9 mouse cellular contexts compared by ENCODE assay signal in the genomic region with DNA sequence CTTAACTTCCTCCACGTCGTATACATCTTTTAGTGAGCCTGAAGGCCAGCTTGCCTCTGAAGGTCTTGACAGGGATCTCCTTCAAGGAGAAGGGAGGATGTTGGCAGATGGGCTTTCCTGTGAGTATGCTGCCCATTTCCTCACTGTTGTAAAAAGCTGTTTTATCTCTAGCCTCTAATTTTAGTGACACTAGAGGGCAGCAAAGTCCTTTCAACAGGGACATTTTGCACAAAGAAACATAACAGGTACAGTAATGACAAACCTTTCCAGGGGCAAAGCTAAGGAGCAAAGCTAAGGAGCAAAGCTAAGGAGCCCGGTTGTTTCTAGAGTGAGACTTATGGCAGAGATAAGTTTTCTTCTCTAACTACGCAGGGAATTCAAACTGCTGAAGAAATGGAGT. TPM values are rescaled to one million over a fixed set of nuclear protein-coding genes. Genes with fewer than 3 reads are reported as not detected.
A peak's percentile ranks its signal among the peaks of the same experiment; 100 is the strongest.
DNase-seq lines count a peak whose midpoint lies in the region; ATAC-seq and TF ChIP-seq lines count a peak whose summit lies in the region.
"Had no signal": no experiment of that assay in that cellular context is flagged by ENCODE, and none has a peak within 500 bp of the region (broad histone marks: within the 10 kb centered on the region; RNA-seq: fewer than 3 reads in every experiment).

No protein-coding gene starts in this region.

- no peaks in the 10 kb centered on the region for H3K27me3 ChIP-seq in embryonic facial prominence, embryonic 11.5 days (ENCODE audit: control insufficient read depth, insufficient read depth, low read length)
- H3K27me3 ChIP-seq in embryonic facial prominence, embryonic 10.5 days (replicated peaks; ENCODE audit: low read depth, poor library complexity, severe bottlenecking) = no peaks in the 10 kb centered on the region
- no peaks in the 10 kb centered on the region for H3K27me3 ChIP-seq in midbrain, embryonic 11.5 days (ENCODE audit: control insufficient read depth, insufficient read depth, low read length)
- no peaks in the 10 kb centered on the region for H3K27me3 ChIP-seq in midbrain, embryonic 16.5 days (ENCODE audit: control insufficient read depth, insufficient read depth, low read depth, low read length)
- no peaks in the 10 kb centered on the region for H3K27me3 ChIP-seq in lung, postnatal 0 days (replicated peaks; ENCODE audit: insufficient read depth, low read length)
- H3K27me3 ChIP-seq: neural tube, embryonic 12.5 days had no signal

- no peak for TF ChIP-seq EP300 in lung, postnatal 0 days (IDR thresholded peaks at IDR 0.05)

- 50% methylated on average over 4 of the region's 4 CpGs for WGBS in embryonic facial prominence, embryonic 11.5 days
- 51% methylated on average over 4 of the region's 4 CpGs for WGBS in embryonic facial prominence, embryonic 10.5 days
- WGBS in midbrain, embryonic 11.5 days = 53% methylated on average over 4 of the region's 4 CpGs
- WGBS in midbrain, embryonic 16.5 days = 40% methylated on average over 4 of the region's 4 CpGs
- 37% methylated on average over 4 of the region's 4 CpGs for WGBS in lung, postnatal 0 days

- H3K4me2 ChIP-seq in embryonic facial prominence, embryonic 11.5 days (ENCODE audit: low read depth, low read length) = no peak overlapping the region
- H3K4me2 ChIP-seq in midbrain, embryonic 11.5 days = no peak overlapping the region
- H3K4me2 ChIP-seq in midbrain, embryonic 16.5 days (ENCODE audit: low read length) = no peak overlapping the region
- H3K4me2 ChIP-seq in lung, postnatal 0 days (replicated peaks; ENCODE audit: low read depth, low read length) = no peak overlapping the region
- H3K4me2 ChIP-seq: neural tube, embryonic 12.5 days had no signal

- peak; percentile 76 for TF ChIP-seq CTCF in lung, postnatal 0 days (IDR thresholded peaks at IDR 0.05)

- no peaks in the 10 kb centered on the region for H3K4me1 ChIP-seq in embryonic facial prominence, embryonic 11.5 days (ENCODE audit: control insufficient read depth, insufficient read depth, low read length)
- no peaks in the 10 kb centered on the region for H3K4me1 ChIP-seq in embryonic facial prominence, embryonic 10.5 days
- no peaks in the 10 kb centered on the region for H3K4me1 ChIP-seq in midbrain, embryonic 11.5 days (ENCODE audit: control insufficient read depth, insufficient read depth, low read length)
- no peaks in the 10 kb centered on the region for H3K4me1 ChIP-seq in midbrain, embryonic 16.5 days (ENCODE audit: control insufficient read depth, insufficient read depth, low read length)
- H3K4me1 ChIP-seq in lung, postnatal 0 days (ENCODE audit: insufficient read depth, low read depth, low read length) = no peaks in the 10 kb centered on the region
- H3K4me1 ChIP-seq: neural tube, embryonic 12.5 days had no signal

- no peak overlapping the region for H3K9ac ChIP-seq in embryonic facial prominence, embryonic 11.5 days (replicated peaks; ENCODE audit: low read length)
- H3K9ac ChIP-seq in midbrain, embryonic 11.5 days (ENCODE audit: low read length) = no peak overlapping the region
- H3K9ac ChIP-seq in midbrain, embryonic 16.5 days (ENCODE audit: low read depth, low read length) = no peak overlapping the region
- no peak overlapping the region for H3K9ac ChIP-seq in lung, postnatal 0 days (replicated peaks; ENCODE audit: low read depth)
- H3K9ac ChIP-seq: neural tube, embryonic 12.5 days had no signal

- no peak for ATAC-seq in embryonic facial prominence, embryonic 11.5 days (replicated peaks; ENCODE audit: insufficient number of reproducible peaks, low FRiP score, low TSS enrichment, low read depth)
- ATAC-seq in midbrain, embryonic 11.5 days (ENCODE audit: low FRiP score) = no peak
- no peak for ATAC-seq in midbrain, embryonic 16.5 days
- ATAC-seq in lung, postnatal 0 days = no peak
- no peak for ATAC-seq in erythroblast, adult 5-6 weeks (replicated peaks; ENCODE audit: low FRiP score, poor library complexity, severe bottlenecking)

- no peak overlapping the region for H3K27ac ChIP-seq in embryonic facial prominence, embryonic 11.5 days (replicated peaks; ENCODE audit: low read depth, low read length)
- no peak overlapping the region for H3K27ac ChIP-seq in embryonic facial prominence, embryonic 10.5 days (replicated peaks)
- no peak overlapping the region for H3K27ac ChIP-seq in midbrain, embryonic 11.5 days (ENCODE audit: low read depth, low read length)
- no peak overlapping the region for H3K27ac ChIP-seq in midbrain, embryonic 16.5 days (ENCODE audit: low read length)
- H3K27ac ChIP-seq in lung, postnatal 0 days (ENCODE audit: low read length) = no peak overlapping the region
- H3K27ac ChIP-seq: neural tube, embryonic 12.5 days had no signal

- H3K4me3 ChIP-seq in embryonic facial prominence, embryonic 11.5 days (ENCODE audit: low read depth, low read length) = no peak overlapping the region
- no peak overlapping the region for H3K4me3 ChIP-seq in embryonic facial prominence, embryonic 10.5 days
- no peak overlapping the region for H3K4me3 ChIP-seq in midbrain, embryonic 11.5 days (ENCODE audit: low read depth, low read length)
- no peak overlapping the region for H3K4me3 ChIP-seq in midbrain, embryonic 16.5 days (ENCODE audit: low read depth, low read length)
- H3K4me3 ChIP-seq in lung, postnatal 0 days (ENCODE audit: low read depth, low read length) = no peak overlapping the region
- H3K4me3 ChIP-seq: neural tube, embryonic 12.5 days had no signal

- no peaks in the 10 kb centered on the region for H3K9me3 ChIP-seq in embryonic facial prominence, embryonic 11.5 days (replicated peaks; ENCODE audit: control insufficient read depth, low read length)
- no peaks in the 10 kb centered on the region for H3K9me3 ChIP-seq in embryonic facial prominence, embryonic 10.5 days
- no peaks in the 10 kb centered on the region for H3K9me3 ChIP-seq in midbrain, embryonic 11.5 days (ENCODE audit: control insufficient read depth, low read length)
- no peaks in the 10 kb centered on the region for H3K9me3 ChIP-seq in midbrain, embryonic 16.5 days (replicated peaks; ENCODE audit: control insufficient read depth, low read length, poor library complexity, severe bottlenecking)
- H3K9me3 ChIP-seq in lung, postnatal 0 days (ENCODE audit: low read length) = no peaks in the 10 kb centered on the region
- H3K9me3 ChIP-seq: neural tube, embryonic 12.5 days had no signal

- peak; percentile 75 for DNase-seq in embryonic facial prominence, embryonic 11.5 days (ENCODE audit: low spot score)
- DNase-seq in embryonic facial prominence, embryonic 10.5 days (ENCODE audit: low spot score) = no peak
- peak; percentile 92 for DNase-seq in midbrain, embryonic 11.5 days (ENCODE audit: low spot score, missing footprints)
- peak; percentile 40 to 64 for DNase-seq in cerebellum, postnatal 14 days
- peak; percentile 60 for DNase-seq in lung, postnatal 0 days (ENCODE audit: low spot score)
- no peak for DNase-seq in yolk sac, embryonic 10.5 days (ENCODE audit: low spot score)

- no peaks in the 10 kb centered on the region for H3K36me3 ChIP-seq in embryonic facial prominence, embryonic 11.5 days (replicated peaks; ENCODE audit: control insufficient read depth, insufficient read depth, low read depth, low read length)
- no peaks in the 10 kb centered on the region for H3K36me3 ChIP-seq in embryonic facial prominence, embryonic 10.5 days (replicated peaks)
- no peaks in the 10 kb centered on the region for H3K36me3 ChIP-seq in midbrain, embryonic 11.5 days (ENCODE audit: control insufficient read depth, insufficient read depth, low read length)
- no peaks in the 10 kb centered on the region for H3K36me3 ChIP-seq in midbrain, embryonic 16.5 days (ENCODE audit: control insufficient read depth, insufficient read depth, low read length)
- no peaks in the 10 kb centered on the region for H3K36me3 ChIP-seq in lung, postnatal 0 days (ENCODE audit: insufficient read depth, low read length)
- H3K36me3 ChIP-seq: neural tube, embryonic 12.5 days had no signal

RNA-seq across cellular contexts. Expression of a gene that starts 59.0 kb away (rescaled TPM):
- polyA plus RNA-seq in embryonic facial prominence, embryonic 11.5 days (2014; fragmentation: Nextera tagmentation; extraction: Ambion mirVana) = 6.6 and 7.8 TPM in 2 replicates
- polyA plus RNA-seq in embryonic facial prominence, embryonic 10.5 days (2016; fragmentation: Nextera tagmentation; extraction: Ambion mirVana) = 7.1 and 9.7 TPM in 2 replicates
- polyA plus RNA-seq in midbrain, embryonic 11.5 days (2014; fragmentation: Nextera tagmentation; extraction: Ambion mirVana) = 10.1 TPM in 2 replicates
- 4.7 and 5.1 TPM in 2 replicates for polyA plus RNA-seq in midbrain, embryonic 16.5 days (2015; fragmentation: Nextera tagmentation; extraction: Ambion mirVana)
- 0.58 and 0.91 TPM in 2 replicates for polyA plus RNA-seq in lung, postnatal 0 days (2015; fragmentation: Nextera tagmentation; extraction: Ambion mirVana)
- 0.77 and 2.5 TPM in 2 replicates for total RNA-seq in erythroblast, adult 5-6 weeks (2015; ENCODE audit: low replicate concordance)
- 1.5 and 3.3 TPM in 2 replicates for total RNA-seq in erythroblast, adult 5-6 weeks (2017; ENCODE audit: low replicate concordance)

Comparison
In these comparisons a context has a peak if more than half of its experiments do, and no peak if none do; other contexts are left out.
1. DNase-seq: peak in embryonic facial prominence, embryonic 11.5 days (single experiment), midbrain, embryonic 11.5 days (single experiment), cerebellum, postnatal 14 days (2 of 2) and lung, postnatal 0 days (single experiment); none in embryonic facial prominence, embryonic 10.5 days (single experiment) and yolk sac, embryonic 10.5 days (single experiment).